Mouse (Mus musculus) thymus, postnatal 10 days (tissue): Measurements from ENCODE around the gene Zfp787.

Experiments used
- DNase-seq, 2 experiments: peaks; one replicate each; pipeline ENCODE4 v3.0.0; 2021; ENCODE audit warnings: low spot score in 2 of 2

Gene Zfp787

DNA sequence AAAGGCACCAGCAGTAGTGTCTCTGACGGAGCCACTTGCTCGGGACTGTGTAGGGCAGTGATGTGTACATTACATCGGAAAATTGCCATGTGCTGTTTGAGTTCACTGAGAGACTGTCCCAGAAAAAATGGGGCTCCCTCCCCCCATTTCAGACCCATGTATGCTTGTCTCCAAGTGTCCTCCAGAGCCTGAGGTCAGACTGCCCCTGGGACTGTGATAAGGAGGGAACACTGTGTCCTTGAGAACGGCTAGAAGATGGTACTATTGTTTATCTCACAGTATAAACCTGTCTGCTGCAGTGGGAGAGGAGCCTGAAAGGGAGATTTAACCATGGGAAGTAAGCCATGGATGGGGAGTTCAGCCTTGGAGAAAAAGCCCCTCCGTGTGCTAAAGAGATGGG is 8.9 kb upstream of the Zfp787 start:
- no peak for DNase-seq

DNA sequence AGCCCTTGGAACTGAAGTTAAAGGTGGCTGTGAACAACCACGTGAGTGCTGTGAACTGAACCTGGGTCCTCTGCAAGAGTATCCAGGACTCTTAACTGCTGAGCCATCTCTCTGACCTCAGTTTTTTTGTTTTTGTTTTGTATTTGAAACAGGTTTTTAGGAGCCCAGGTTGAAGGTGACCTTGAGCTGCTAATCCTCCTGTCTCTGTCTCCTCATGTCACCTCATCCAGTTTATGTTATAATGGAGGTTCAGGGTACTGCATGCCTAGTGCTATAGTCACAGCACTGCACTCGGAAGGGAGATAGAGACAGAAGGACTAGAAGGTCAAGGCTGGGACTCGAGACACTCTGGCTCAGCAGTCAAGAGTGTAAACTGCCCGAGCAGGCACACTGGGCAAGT is 6.4 kb upstream of the Zfp787 start:
- no peak for DNase-seq

DNA sequence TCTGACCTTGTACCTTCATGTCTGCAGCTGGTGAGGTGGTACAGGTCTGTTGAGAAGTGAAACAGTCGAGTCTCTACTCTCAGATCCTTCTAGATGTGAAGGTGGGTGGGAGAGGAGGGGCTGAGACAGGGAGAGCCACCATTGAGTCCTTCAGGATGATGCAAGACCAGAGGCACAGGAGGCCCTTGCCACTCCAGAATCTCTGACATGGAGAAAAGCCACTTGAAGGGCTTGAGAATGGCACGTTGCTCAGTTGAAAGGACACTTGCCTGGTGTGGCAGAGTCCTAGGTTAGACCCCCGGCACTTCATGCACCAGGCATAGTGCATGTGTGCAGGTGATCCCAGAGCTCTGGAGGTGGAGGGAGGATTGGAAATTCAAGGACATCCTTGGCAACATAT is 5.7 kb upstream of the Zfp787 start:
- DNase-seq = no peak

DNA sequence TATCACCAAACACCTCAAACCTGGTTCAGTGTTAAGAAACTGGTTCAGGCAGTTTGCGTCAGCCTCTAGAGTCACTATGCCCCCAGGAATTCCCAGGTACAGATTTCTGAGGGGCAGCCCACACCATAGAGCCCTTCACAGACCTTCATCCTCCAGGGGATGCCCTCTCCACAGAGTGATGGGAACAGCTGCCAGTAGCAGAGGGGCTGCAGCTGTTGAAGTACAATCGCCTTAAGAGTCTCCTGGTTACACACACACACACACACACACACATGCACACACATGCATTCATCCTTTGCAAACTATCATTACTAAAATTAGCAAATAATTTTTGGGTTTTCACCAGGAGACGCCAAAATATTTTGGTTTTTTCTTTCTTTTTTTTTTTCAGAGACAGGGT is 3.8 kb upstream of the Zfp787 start:
- DNase-seq = no peak

DNA sequence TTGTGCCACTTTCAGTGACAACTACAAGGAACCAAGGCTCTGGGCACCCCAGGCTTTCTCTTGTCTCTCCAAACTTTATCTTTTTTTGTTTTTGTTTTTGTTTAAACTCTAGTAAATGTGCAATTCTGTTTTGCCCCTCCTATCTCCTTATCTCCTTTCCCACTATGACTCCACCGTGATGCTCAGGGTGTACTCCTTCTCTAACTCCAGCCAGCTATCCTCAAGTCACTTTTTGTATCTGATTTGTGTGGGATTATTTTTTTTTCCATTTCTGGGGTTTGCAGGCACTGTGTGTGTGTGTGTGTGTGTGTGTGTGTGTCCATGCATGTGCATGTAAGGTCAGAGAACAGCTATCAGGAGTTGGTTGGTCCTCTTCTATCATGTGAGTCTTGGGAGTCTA is 1.7 kb upstream of the Zfp787 start:
- no peak for DNase-seq

DNA sequence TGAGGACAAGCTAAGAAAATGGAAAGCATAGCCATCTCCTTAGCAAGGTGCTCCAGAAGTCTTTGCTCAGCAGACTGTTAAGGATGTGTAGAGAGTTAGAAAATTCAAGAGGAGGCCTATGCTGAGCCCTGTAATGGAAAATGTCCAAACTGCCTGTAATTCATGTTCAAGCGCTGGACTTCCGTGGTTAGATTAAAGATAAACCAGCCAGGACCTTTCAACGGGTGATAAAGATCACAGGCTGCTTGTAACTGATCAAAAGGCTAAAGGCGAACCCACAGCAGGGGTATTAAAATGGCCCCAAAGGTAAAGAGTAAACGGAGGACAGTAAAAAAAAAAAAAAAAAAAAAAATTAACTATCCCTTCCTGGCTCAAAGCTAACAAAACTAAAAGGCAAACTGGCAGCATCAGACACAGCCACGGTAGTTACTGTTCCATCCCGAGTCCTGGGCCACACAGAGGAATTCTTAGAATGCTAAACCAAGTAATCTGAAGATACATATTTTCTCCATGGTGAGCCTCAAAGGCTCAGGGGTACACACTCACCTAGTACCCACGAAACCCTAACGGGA is 1.2 kb upstream of the Zfp787 start:
- no peak for DNase-seq

DNA sequence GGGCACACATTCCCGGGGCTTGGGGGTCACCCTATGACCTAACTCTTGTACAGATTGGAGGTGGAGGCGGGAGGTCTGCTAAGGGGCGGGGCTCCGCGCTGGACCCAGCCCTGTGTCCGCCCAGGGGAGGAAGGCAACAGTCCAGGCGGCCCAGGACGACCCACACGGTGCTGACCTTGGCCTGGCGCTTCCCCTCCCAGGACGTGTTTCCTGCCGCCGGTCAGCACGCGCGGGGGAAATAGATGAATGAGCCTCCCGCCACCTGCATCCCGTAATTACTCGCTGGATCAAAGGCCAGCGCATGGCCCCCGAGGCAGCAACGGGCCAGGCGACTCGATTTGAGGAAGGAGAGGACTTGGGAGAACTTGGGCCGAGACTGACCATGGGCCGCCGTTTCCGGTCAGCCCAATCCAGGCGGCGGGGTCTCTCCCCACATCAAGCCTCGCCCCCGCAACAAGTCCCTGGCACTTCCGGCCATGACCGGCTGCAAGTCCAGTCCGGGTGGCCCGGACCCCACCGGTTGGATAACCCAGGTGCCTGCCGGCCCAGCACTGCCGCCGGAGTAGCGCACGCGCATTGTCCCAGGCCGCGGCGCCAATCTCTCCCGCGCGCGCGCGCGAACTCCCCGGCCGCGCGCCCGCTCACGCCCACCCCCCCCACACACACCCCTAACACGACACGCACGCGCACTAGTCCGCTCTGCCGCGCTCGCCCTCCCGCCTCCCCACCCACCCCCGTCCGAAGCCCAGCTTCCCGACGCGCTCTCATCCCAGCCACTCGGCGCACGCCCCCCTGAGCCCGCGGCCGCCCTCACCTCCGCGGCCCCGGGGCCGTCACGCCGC is 545 bp downstream of the Zfp787 start:
- DNase-seq = peak; percentile 74 to 83

DNA sequence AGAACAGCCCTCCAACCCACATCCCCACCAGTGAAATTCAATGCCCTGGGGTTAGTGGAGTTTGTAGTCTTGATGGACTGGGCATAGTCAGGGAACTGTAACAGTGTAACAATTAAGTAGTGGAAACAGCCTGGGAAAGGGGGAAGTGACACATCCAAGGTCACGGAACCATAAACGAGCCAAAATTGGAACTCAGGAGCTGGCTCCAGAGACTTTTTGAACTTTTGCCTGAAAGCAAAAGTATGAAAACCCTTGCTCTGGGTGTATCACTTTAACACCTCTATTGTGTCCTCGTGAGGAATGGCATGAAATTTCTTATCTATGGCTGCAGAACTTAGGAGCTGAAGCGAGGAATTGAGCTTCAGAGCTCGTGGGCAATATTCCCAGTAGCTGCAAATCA is 1.6 kb downstream of the Zfp787 start:
- DNase-seq = no peak

DNA sequence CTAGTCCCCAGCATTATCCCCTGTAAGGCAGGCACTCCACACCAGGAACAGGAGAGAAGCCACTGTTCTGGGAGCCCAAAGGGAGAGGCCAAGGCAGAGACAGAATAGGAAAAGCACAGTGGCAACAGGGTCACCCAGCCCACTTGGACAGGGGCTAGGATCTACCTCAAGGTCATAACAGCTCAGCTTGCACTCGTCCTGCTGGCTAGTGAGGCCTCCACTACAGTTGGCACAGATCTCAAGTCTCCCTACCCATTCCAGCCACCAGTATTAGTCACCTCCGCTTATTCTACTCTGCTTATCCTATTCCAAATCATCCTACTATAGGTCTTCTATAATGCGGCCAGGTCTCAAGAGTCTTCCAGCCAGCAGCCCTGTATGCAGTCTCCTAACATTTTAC is 2.7 kb downstream of the Zfp787 start:
- DNase-seq = no peak

DNA sequence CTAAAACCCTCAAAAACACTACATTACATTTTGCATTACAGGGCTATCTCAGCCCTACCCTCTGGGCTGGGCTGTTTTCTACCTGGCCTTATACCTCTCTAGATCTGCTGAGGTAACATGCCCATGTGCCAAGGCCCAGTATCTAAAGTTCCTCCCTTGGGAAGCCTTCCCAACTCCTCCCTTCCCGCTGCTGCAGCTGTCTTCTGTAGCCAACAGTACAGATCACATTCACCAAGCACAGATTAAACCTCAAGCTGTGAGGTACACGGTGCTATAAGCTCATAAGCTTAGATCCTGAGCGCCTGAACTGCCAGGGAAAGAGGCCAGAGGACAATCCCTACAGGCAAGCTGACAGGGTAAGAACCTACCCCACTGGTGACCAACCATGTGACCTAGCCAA is 3.8 kb downstream of the Zfp787 start:
- no peak for DNase-seq

DNA sequence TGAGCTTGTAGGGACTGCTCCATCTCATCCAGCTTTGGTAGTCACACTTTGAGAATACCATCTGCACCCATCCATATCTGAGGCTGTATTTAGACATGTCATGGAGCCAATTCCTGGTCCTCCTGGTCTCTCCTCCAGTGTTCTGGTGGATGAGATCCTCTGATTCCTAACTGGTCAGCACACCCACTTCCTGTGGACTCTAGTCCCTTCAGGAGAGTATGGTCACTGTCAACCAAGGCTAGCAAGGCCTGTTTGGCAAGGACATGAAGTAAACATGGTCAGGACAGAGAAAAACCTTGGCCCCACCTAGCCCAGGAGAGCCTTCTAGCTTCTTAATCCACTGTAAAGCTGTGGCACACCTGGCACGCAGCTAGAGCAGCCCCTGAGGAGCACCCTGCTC is 4.5 kb downstream of the Zfp787 start:
- no peak for DNase-seq

DNA sequence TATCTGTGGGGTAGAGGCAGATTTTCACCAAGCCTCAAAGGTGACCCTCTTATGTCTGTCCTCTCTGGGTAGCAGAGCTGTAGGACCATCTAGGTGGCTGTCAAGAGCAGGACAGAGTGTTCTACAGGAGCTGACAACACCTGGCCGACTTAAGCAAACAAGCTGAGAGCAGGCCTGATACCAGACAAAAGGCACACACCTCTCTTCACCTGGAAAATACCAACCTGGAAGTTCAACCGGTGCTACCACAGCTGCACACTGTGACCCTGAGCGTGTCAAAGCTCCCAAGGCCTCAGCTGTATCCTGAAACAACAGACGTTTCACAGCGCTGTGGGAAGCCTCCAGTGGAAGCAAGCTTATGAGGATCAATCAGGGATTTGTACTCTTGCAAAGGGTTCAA is 8.1 kb downstream of the Zfp787 start:
- no peak for DNase-seq

DNA sequence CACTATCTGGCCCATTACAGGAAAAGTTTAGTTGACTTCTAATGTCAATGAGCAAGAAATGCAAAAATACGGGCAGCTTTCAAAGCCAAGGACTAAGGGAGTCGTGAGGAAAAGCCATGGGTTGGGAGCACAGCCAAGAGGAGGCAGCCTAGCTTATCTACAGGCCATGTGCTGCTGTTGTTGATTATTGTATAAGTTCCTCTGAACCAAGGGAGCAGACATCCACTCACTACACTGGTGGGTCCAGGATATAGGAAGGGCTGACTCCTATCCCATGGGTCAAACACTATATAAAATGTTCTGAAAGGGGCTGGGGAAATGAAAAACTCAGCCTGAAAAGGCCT is 8.8 kb downstream of the Zfp787 start:
- DNase-seq = no peak

DNA sequence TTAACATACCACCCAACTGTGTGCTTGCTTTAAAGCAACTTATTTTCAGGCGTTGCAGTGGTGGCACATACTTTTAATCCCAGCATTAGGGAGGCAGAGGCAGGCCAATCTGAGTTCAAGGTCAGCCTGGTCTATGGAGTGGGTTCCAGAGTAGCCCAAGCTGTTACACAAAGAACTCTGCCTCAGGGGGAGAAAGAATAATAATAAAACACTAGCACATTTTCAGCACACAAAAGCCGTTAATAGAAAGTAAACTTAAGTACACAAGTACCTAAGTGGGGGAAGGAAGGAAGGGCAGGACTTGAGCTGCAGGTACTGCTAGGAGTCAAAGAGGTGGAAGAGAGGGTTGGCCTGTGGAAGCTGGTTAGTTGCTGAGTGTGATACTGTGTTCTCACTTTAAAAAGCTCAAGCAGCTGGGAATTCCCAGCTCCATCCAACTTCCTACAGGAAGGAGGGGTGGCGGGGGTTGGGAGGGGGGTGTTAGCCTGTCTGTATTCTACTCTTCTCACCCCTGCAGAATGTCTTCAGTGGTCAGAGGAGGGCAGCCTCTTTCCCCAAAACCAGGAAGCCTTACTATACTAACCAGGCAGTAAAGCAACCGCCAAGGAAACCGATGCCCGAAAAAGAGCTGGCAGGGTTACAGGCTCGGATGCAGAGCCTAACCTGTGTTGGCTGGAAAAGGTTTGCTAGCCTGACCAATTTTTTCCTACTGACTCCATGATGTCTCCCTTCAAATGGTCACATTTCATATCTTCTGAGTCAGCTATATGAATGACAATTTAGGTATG is 9.4 kb downstream of the Zfp787 start:
- no peak for DNase-seq

DNA sequence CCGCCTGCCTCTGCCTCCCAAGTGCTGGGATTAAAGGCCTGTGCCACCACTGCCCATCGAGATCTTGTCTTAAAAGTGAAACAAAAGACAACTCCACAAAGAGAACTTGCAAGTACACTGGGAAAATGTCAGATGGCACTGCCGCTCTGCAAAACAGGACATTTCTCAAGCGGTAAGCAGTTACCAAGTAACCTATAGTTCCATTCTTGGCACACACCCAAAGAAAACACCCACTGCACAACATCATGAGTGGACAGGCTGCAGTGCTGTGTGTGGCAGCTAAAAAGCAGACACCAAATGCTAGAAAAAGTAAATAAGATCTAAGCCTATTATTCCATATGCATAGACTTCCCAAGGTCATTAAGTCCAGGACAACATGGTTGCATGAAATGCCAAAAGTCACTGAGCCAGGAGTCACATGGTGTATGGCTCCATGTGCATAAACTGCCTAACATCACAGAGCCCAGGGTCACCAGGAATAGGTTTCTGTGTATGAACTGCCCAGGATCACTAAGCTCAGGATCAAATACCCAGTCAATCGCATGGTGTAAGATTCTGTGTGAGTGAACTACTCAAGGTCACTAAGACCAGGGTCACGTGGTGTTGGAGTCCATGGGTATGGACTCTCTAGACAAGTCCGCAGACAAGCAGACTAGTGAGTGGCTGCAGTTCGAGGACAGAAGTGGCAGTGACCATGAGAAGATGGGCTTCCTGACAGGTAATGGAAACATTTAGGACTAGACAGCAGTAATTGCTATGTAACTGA is 10.2 kb downstream of the Zfp787 start:
- no peak for DNase-seq

DNA sequence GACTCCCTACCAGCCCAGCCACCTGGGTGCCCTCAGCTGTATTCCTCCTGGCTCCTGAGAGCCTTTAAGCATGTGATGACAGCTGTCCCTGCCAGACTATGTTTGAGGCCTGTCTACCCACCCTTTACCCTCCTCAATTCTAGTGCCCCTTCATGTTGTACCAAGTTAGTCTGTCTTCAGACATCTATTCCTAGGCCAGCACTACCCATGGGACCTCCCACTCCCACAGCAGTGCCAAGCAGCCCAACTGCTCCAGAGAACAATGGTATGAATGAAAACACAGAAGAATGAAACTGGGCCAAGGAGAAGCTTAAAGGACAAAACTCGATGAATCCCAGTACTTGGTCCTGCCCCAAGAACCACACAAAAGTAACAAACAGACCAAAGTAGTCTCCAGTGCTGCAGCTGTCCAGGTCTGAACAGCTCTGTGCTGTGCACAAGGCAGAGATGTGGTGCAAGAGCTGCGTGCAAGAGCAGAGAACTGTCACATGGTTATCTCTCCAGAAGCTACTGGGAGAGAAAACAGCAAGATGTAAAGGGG is 11.7 kb downstream of the Zfp787 start:
- no peak for DNase-seq

DNA sequence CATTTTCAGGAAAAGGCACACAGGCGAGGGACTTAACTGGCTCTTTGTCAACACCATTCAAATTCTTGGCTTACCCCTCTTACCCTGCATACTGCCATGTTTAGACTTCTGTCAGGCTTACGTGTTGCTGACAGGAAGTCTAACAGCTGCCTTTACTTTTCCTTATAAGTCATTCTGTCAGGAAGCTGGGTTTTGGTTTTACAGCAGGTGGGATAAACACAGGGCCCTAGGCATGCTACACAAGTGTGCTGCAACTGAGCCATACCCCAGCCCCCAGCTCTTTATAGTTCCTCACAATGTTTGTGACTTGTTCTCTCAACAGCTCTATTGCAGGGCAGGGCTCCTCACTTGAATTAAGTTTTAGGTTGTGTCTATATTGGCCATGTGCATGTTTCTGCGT is 16.5 kb downstream of the Zfp787 start:
- no peak for DNase-seq

DNA sequence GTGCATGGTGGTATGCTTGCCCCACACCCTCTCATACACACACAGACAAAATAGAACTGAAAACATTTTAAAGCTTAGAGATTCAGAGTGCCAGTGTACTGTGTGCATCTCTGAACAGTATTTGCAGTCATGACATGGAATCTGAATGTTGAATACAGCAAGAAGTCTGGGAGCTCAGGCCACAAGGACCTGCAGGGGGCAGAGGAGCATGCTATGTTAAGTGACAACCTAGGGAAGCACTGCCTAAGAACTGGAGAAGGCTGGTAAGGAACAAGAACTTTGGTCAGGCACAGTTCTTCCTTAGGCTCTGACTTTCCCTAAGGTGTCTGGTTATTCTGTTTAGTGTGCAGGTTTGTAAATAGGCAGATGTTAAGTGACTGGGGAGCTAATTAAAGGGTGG is 19.3 kb downstream of the Zfp787 start:
- no peak for DNase-seq

DNA sequence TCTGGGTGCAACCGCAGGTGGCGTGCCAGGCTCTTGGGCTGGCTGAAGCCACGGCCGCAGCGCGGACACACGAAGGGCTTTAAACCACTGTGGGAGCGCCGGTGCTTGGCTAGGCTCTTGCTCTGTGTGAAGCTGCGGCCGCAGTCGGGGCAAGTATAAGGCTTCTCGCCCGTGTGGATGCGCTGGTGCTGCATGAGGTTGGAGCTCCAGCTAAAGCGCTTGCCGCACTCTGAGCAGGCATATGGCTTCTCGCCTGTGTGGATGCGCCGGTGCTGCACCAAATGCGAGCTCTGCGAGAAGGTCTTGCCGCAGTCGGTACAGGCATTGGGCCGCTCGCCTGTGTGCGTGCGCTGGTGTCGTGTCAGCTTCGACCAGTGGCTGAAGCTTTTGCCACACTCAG is 23.2 kb downstream of the Zfp787 start:
- DNase-seq = no peak

DNA sequence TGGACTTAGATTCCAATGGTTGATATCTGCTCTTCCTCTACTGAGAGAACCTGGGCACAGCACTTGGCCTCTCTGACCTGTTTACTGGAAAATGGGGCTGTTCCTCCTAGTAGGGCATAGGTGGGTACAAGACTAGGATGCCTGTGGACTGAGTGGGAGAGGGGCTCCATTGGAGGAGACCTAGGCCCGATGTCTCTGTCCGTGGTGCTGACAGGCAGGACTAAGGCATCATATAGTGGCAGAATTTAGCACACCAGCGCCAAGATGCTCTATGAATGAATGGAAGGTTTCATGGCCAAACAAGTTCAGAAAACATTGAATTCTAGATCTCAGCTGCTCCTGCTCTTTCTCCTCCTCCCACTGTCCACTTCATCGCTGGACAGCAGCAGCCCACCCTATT is 25.5 kb downstream of the Zfp787 start:
- no peak for DNase-seq

DNA sequence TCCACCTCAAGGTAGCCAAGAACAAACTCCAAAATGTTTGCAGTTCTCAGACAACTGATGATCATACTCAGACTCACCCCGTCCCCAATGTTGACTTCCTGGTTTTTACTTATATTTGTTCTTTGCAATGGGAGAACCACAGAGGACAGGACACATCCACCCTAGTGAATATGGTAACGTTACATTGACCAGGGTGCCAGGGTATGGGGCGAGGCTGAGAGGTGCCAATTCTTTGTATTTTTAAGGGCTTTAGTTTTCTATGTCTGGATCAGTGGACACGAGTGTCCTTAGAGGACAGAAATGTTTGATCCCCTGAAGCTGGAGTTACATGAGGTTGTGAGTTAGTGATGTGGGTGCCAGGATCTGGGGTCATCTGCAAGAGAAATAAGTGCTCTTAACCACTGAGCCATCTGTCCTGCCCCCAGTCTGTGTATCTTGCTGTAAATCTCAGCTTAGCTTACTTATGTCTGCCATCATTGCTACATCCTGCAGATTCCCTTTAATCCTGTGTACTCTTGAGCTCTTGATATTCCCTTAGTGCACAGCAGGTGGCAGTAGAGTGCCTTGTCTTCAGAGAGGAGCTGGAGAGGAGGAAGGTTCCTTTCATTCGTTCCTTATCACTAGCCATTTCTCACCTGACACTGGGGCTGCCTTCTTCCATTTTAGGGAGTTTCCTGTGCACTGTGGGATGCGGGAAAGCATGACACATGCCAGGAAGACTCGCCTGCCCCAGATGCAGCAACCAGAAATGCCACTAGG is 28.9 kb downstream of the Zfp787 start:
- DNase-seq = peak; percentile 64 to 76
